Mouse (Mus musculus): ENCODE results near the gene Phldb2. TPM values are rescaled to one million over a fixed set of nuclear protein-coding genes. Genes with fewer than 3 reads are reported as not detected.

Gene Phldb2
- polyA plus RNA-seq, 1 experiment from 2014 or later = 35.2 TPM

GRCm38 (mm10) chr16:45824025-45824424, 129.4 kb downstream of the Phldb2 start:
- no peak overlapping the region for H3K4me2 ChIP-seq
- H3K27me3 ChIP-seq = no peaks in the 10 kb centered on the region
- H3K9ac ChIP-seq = no peak overlapping the region
- H3K27ac ChIP-seq = no peak overlapping the region
- no peaks in the 10 kb centered on the region for H3K9me3 ChIP-seq
- no peak overlapping the region for H3K4me3 ChIP-seq (replicated peaks)
- no peaks in the 10 kb centered on the region for H3K4me1 ChIP-seq
- no peak for ATAC-seq (ENCODE audit: low FRiP score)
- H3K36me3 ChIP-seq (replicated peaks) = peaks cover 14% of the 10 kb centered on the region
- WGBS = 55% methylated on average over 4 of the region's 4 CpGs

GRCm38 (mm10) chr16:45819911-45820310, 133.5 kb downstream of the Phldb2 start:
- Histone ChIP-seq H3K4me3 (replicated peaks) (no peak overlapping the region), H3K27ac (no peak overlapping the region), H3K9me3 (no peaks in the 10 kb centered on the region), H3K36me3 (replicated peaks) (peaks cover 5% of the 10 kb centered on the region), H3K9ac (no peak overlapping the region), H3K4me2 (no peak overlapping the region), H3K4me1 (no peaks in the 10 kb centered on the region), H3K27me3 (no peaks in the 10 kb centered on the region)
- 85% methylated on average over 4 of the region's 4 CpGs for WGBS
- ATAC-seq (ENCODE audit: low FRiP score) = no peak

- no peaks in the 10 kb centered on the region for H3K9me3 ChIP-seq
- no peak overlapping the region for H3K4me2 ChIP-seq
- no peaks in the 10 kb centered on the region for H3K36me3 ChIP-seq (replicated peaks)
- no peak overlapping the region for H3K27ac ChIP-seq
- ATAC-seq (ENCODE audit: low FRiP score) = no peak
- no peak overlapping the region for H3K4me3 ChIP-seq (replicated peaks)
- 86% methylated on average over 3 of the region's 3 CpGs for WGBS
- no peaks in the 10 kb centered on the region for H3K27me3 ChIP-seq
- no peaks in the 10 kb centered on the region for H3K4me1 ChIP-seq
- no peak overlapping the region for H3K9ac ChIP-seq
Measured at GRCm38 (mm10) chr16:45817795-45818194, 135.6 kb downstream of the Phldb2 start.

GRCm38 (mm10) chr16:45816670-45817069, 136.7 kb downstream of the Phldb2 start:
- Histone ChIP-seq H3K4me3 (replicated peaks) (no peak overlapping the region), H3K4me1 (no peaks in the 10 kb centered on the region), H3K27ac (no peak overlapping the region), H3K9me3 (no peaks in the 10 kb centered on the region), H3K36me3 (replicated peaks) (no peaks in the 10 kb centered on the region), H3K27me3 (no peaks in the 10 kb centered on the region), H3K9ac (no peak overlapping the region), H3K4me2 (no peak overlapping the region)
- ATAC-seq (ENCODE audit: low FRiP score) = no peak

- Histone ChIP-seq H3K4me1 (no peaks in the 10 kb centered on the region), H3K4me2 (no peak overlapping the region), H3K36me3 (replicated peaks) (no peaks in the 10 kb centered on the region), H3K27me3 (no peaks in the 10 kb centered on the region), H3K9ac (no peak overlapping the region), H3K4me3 (replicated peaks) (no peak overlapping the region), H3K27ac (no peak overlapping the region), H3K9me3 (no peaks in the 10 kb centered on the region)
- 86% methylated on average over 3 of the region's 3 CpGs for WGBS
- no peak for ATAC-seq (ENCODE audit: low FRiP score)
Measured at GRCm38 (mm10) chr16:45814611-45815010, 138.8 kb downstream of the Phldb2 start.

GRCm38 (mm10) chr16:45811788-45812187, 141.6 kb downstream of the Phldb2 start:
- ATAC-seq (ENCODE audit: low FRiP score) = no peak
- no peak overlapping the region for H3K27ac ChIP-seq
- H3K27me3 ChIP-seq = no peaks in the 10 kb centered on the region
- no peak overlapping the region for H3K4me3 ChIP-seq (replicated peaks)
- no peaks in the 10 kb centered on the region for H3K9me3 ChIP-seq
- no peak overlapping the region for H3K4me2 ChIP-seq
- H3K4me1 ChIP-seq = no peaks in the 10 kb centered on the region
- no peak overlapping the region for H3K9ac ChIP-seq
- peaks cover 16% of the 10 kb centered on the region; the same call in 1 of the 2 replicates for H3K36me3 ChIP-seq (replicated peaks)

- Histone ChIP-seq H3K4me2 (no peak overlapping the region), H3K9me3 (no peaks in the 10 kb centered on the region), H3K36me3 (replicated peaks) (peaks cover 18% of the 10 kb centered on the region; the same call in 1 of the 2 replicates), H3K27ac (no peak overlapping the region), H3K9ac (no peak overlapping the region), H3K4me3 (replicated peaks) (no peak overlapping the region), H3K4me1 (no peaks in the 10 kb centered on the region), H3K27me3 (no peaks in the 10 kb centered on the region)
- 88% methylated on average over 6 of the region's 6 CpGs for WGBS
- ATAC-seq (ENCODE audit: low FRiP score) = no peak
Measured at GRCm38 (mm10) chr16:45810829-45811326, 142.5 kb downstream of the Phldb2 start.

GRCm38 (mm10) chr16:45810155-45810554, 143.2 kb downstream of the Phldb2 start:
- ATAC-seq (ENCODE audit: low FRiP score) = no peak
- Histone ChIP-seq H3K9ac (no peak overlapping the region), H3K9me3 (no peaks in the 10 kb centered on the region), H3K27me3 (no peaks in the 10 kb centered on the region), H3K4me2 (no peak overlapping the region), H3K4me3 (replicated peaks) (no peak overlapping the region), H3K27ac (no peak overlapping the region), H3K36me3 (replicated peaks) (peaks cover 18% of the 10 kb centered on the region; the same call in 1 of the 2 replicates), H3K4me1 (no peaks in the 10 kb centered on the region)
- 82% methylated on average over 2 of the region's 2 CpGs for WGBS

- Histone ChIP-seq H3K27ac (no peak overlapping the region), H3K27me3 (no peaks in the 10 kb centered on the region), H3K4me1 (no peaks in the 10 kb centered on the region), H3K9me3 (no peaks in the 10 kb centered on the region), H3K4me2 (no peak overlapping the region), H3K9ac (no peak overlapping the region), H3K36me3 (replicated peaks) (peaks cover 33% of the 10 kb centered on the region), H3K4me3 (replicated peaks) (no peak overlapping the region)
- WGBS = 76% methylated on average over 3 of the region's 3 CpGs
- no peak for ATAC-seq (ENCODE audit: low FRiP score)
Measured at GRCm38 (mm10) chr16:45804708-45805107, 148.7 kb downstream of the Phldb2 start.

- WGBS = 58% methylated on average over 2 of the region's 2 CpGs
- no peak for ATAC-seq (ENCODE audit: low FRiP score)
- peaks cover 15% of the 10 kb centered on the region for H3K36me3 ChIP-seq (replicated peaks)
Measured at GRCm38 (mm10) chr16:45800406-45800805, 153.0 kb downstream of the Phldb2 start.

GRCm38 (mm10) chr16:45799150-45799549, 154.2 kb downstream of the Phldb2 start:
- Histone ChIP-seq H3K27ac (no peak overlapping the region), H3K4me1 (peaks cover 5% of the 10 kb centered on the region; the same call in 1 of the 2 replicates), H3K36me3 (replicated peaks) (peaks cover 15% of the 10 kb centered on the region), H3K9me3 (no peaks in the 10 kb centered on the region), H3K4me3 (replicated peaks) (no peak overlapping the region), H3K9ac (no peak overlapping the region), H3K27me3 (no peaks in the 10 kb centered on the region), H3K4me2 (no peak overlapping the region)
- WGBS = 65% methylated on average over 4 of the region's 4 CpGs
- peak; percentile 51; the same call in 1 of the 2 replicates for ATAC-seq (ENCODE audit: low FRiP score)

More at GRCm38 (mm10) chr16:45800406-45800805, 153.0 kb downstream of the Phldb2 start:
- Histone ChIP-seq H3K4me2 (no peak overlapping the region), H3K27ac (no peak overlapping the region), H3K9ac (no peak overlapping the region), H3K27me3 (no peaks in the 10 kb centered on the region), H3K4me1 (peaks cover 5% of the 10 kb centered on the region; the same call in 1 of the 2 replicates), H3K9me3 (no peaks in the 10 kb centered on the region), H3K4me3 (replicated peaks) (no peak overlapping the region)

GRCm38 (mm10) chr16:45798591-45798990, 154.8 kb downstream of the Phldb2 start:
- Histone ChIP-seq H3K27ac (no peak overlapping the region), H3K9me3 (no peaks in the 10 kb centered on the region), H3K27me3 (no peaks in the 10 kb centered on the region), H3K36me3 (replicated peaks) (peaks cover 17% of the 10 kb centered on the region), H3K4me3 (replicated peaks) (no peak overlapping the region), H3K9ac (no peak overlapping the region), H3K4me1 (peaks cover 5% of the 10 kb centered on the region; the same call in 1 of the 2 replicates), H3K4me2 (no peak overlapping the region)
- 84% methylated on average over 2 of the region's 2 CpGs for WGBS
- ATAC-seq (ENCODE audit: low FRiP score) = no peak

GRCm38 (mm10) chr16:45796815-45797214, 156.6 kb downstream of the Phldb2 start:
- no peak overlapping the region for H3K27ac ChIP-seq
- ATAC-seq (ENCODE audit: low FRiP score) = no peak
- no peaks in the 10 kb centered on the region for H3K27me3 ChIP-seq
- H3K36me3 ChIP-seq (replicated peaks) = peaks cover 13% of the 10 kb centered on the region
- H3K4me1 ChIP-seq = peaks cover 5% of the 10 kb centered on the region; the same call in 1 of the 2 replicates
- WGBS = 69% methylated on average over 2 of the region's 2 CpGs
- H3K9me3 ChIP-seq = no peaks in the 10 kb centered on the region
- no peak overlapping the region for H3K9ac ChIP-seq
- no peak overlapping the region for H3K4me3 ChIP-seq (replicated peaks)
- no peak overlapping the region for H3K4me2 ChIP-seq

Data from forebrain, embryonic 12.5 days (tissue).